Mouse (Mus musculus) A20 (cell line): Measurements from ENCODE around the gene Fam3c.
"Not testable (repeated sequence)": the region's sequence is repeated elsewhere in the genome, so short reads cannot be mapped to it uniquely, and the experiment has no call there.

Experiments
- DNase-seq: peaks from one replicate; pipeline ENCODE4 v3.0.0-alpha.2; 2011; ENCODE audit warnings: low read depth, low spot score

Fam3c gene

GRCm38 (mm10) chr6:22292056-22292455 lies 64.0 kb downstream of the Fam3c start:
- peak; percentile 10 for DNase-seq

- no peak for DNase-seq
These were observed 65.3 kb downstream of the Fam3c start for GRCm38 (mm10) chr6:22290790-22291189.

GRCm38 (mm10) chr6:22289461-22290021 lies 66.5 kb downstream of the Fam3c start:
- DNase-seq: no peak

- no peak for DNase-seq
These were observed 67.1 kb downstream of the Fam3c start for GRCm38 (mm10) chr6:22288737-22289460.

GRCm38 (mm10) chr6:22288004-22288736 lies 67.9 kb downstream of the Fam3c start, which contains the start of gene Wnt16:
Gene Wnt16 (plus strand): TSS chr6:22288227.
- no peak for DNase-seq

GRCm38 (mm10) chr6:22282405-22282804 lies 73.6 kb downstream of the Fam3c start:
- no peak for DNase-seq

- no peak for DNase-seq
These were observed 75.7 kb downstream of the Fam3c start for GRCm38 (mm10) chr6:22280217-22280861.

GRCm38 (mm10) chr6:22277941-22278340 lies 78.1 kb downstream of the Fam3c start:
- no peak for DNase-seq

- DNase-seq: no peak
These were observed 86.1 kb downstream of the Fam3c start for GRCm38 (mm10) chr6:22269840-22270521.

GRCm38 (mm10) chr6:22268677-22269076 lies 87.4 kb downstream of the Fam3c start:
- no peak for DNase-seq

- no peak for DNase-seq
These were observed 88.0 kb downstream of the Fam3c start for GRCm38 (mm10) chr6:22267807-22268667.

- DNase-seq: no peak
These were observed 90.0 kb downstream of the Fam3c start for GRCm38 (mm10) chr6:22266018-22266417.

GRCm38 (mm10) chr6:22264094-22264493 lies 91.9 kb downstream of the Fam3c start:
- not testable (repeated sequence) for DNase-seq

- DNase-seq: no peak
These were observed 93.5 kb downstream of the Fam3c start for GRCm38 (mm10) chr6:22262519-22262918.

GRCm38 (mm10) chr6:22258784-22259183 lies 97.3 kb downstream of the Fam3c start:
- DNase-seq: no peak
